Mouse (Mus musculus) cerebellum, adult 2 months (tissue): Measurements from ENCODE around the gene Phlda2.
"Not testable (repeated sequence)": the region's sequence is repeated elsewhere in the genome, so short reads cannot be mapped to it uniquely, and the experiment has no call there.

Experiments used
- CTCF ChIP-seq: fragments of 200-500 bp; IDR thresholded peaks from 2 replicates; pipeline ENCODE4 v1.5.1; 2011; ENCODE audit warnings: low read depth, mild to moderate bottlenecking, control low read depth, low read length, moderate library complexity, borderline replicate concordance; ENCODE audit not compliant: insufficient read depth
- POLR2A ChIP-seq: fragments of 200-500 bp; IDR thresholded peaks from 2 replicates; pipeline ENCODE4 v1.6.1; 2011; ENCODE audit warnings: low read length, control low read depth, borderline replicate concordance; ENCODE audit not compliant: insufficient read depth

DNA sequence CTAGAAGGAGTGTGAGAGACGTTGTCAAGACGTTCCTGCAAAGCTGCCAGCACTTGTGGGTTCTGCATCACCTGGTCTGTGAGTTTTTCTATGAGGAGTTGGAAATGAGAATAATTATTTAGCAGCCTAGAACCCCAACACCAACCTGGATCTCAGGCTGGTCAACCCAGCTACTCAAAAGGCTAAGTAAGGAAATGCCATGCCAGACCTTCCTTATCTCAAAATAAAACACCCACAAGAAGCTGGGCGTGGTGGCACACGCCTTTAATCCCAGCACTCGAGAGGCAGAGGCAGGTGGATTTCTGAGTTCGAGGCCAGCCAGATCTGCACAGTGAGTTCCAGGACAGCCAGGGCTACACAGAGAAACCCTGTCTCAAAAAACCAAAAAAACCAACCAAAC lies 35.3 kb upstream of the Phlda2 start:
- not testable (repeated sequence) for TF ChIP-seq POLR2A, CTCF
